Mouse (Mus musculus) MEL (cell line): ENCODE measurements around the gene Cd9. TPM values are rescaled to one million over a fixed set of nuclear protein-coding genes. Genes with fewer than 3 reads are reported as not detected.

Experiments
- DNase-seq: peaks from one replicate; pipeline ENCODE4 v3.0.0; 2011; ENCODE audit warnings: low read depth, low spot score
- H3K27ac ChIP-seq: 2 replicates; pipeline ENCODE4 v1.5.1; 2012; ENCODE audit warnings: low read depth, mild to moderate bottlenecking, control low read depth, low read length, moderate library complexity; ENCODE audit not compliant: control insufficient read depth
- H3K27me3 ChIP-seq, 2 experiments: fragments of 150-350 bp in 1 of 2; sonication (generic) in 1 of 2; 2 replicates each; pipeline ENCODE4 v1.6.1; 2012; ENCODE audit warnings: low read length in 2 of 2, mild to moderate bottlenecking in 2 of 2, improper control_type of control experiment in 1 of 2, moderate library complexity in 1 of 2; ENCODE audit not compliant: insufficient read depth in 2 of 2, control insufficient read depth in 1 of 2
- H3K36me3 ChIP-seq, 2 experiments: 2 replicates each; pipeline ENCODE4 v1.6.1; 2012 to 2014; ENCODE audit warnings: low read length in 2 of 2, improper control_type of control experiment in 1 of 2, inconsistent platforms in 1 of 2, mild to moderate bottlenecking in 1 of 2; ENCODE audit not compliant: insufficient read depth in 2 of 2, control insufficient read depth in 1 of 2
- H3K4me1 ChIP-seq, 2 experiments: fragments of 150-350 bp in 1 of 2; sonication (generic) in 1 of 2; 2 replicates each; pipeline ENCODE4 v1.6.1; 2012; ENCODE audit warnings: low read length in 2 of 2, improper control_type of control experiment in 1 of 2, mild to moderate bottlenecking in 1 of 2; ENCODE audit not compliant: insufficient read depth in 2 of 2, control insufficient read depth in 1 of 2
- H3K4me3 ChIP-seq, 2 experiments: fragments of 150-350 bp in 1 of 2; sonication (generic) in 1 of 2; 2 replicates each; pipeline ENCODE4 v1.5.1; 2012; ENCODE audit warnings: low read depth in 2 of 2, low read length in 2 of 2, mild to moderate bottlenecking in 2 of 2, moderate library complexity in 2 of 2, control low read depth in 1 of 2, improper control_type of control experiment in 1 of 2; ENCODE audit not compliant: control insufficient read depth in 1 of 2, insufficient read depth in 1 of 2
- H3K79me2 ChIP-seq: 2 replicates; pipeline ENCODE4 v1.6.1; 2012; ENCODE audit warnings: mild to moderate bottlenecking, low read length, moderate library complexity; ENCODE audit not compliant: control insufficient read depth, poor library complexity, insufficient read depth
- H3K9ac ChIP-seq: 2 replicates; pipeline ENCODE4 v1.6.1; 2012; ENCODE audit warnings: low read depth, mild to moderate bottlenecking, control low read depth, low read length, moderate library complexity; ENCODE audit not compliant: control insufficient read depth, poor library complexity, severe bottlenecking
- H3K9me3 ChIP-seq: fragments of 150-350 bp; sonication (generic); replicated peaks from 2 replicates; pipeline ENCODE4 v1.6.1; 2012; ENCODE audit warnings: mild to moderate bottlenecking, low read length, improper control_type of control experiment, moderate library complexity; ENCODE audit not compliant: insufficient read depth
- CHD1 ChIP-seq: IDR thresholded peaks from 2 replicates; pipeline ENCODE4 v1.6.1; 2012; ENCODE audit warnings: low read depth, mild to moderate bottlenecking, inconsistent platforms, low read length, improper control_type of control experiment
- CHD2 ChIP-seq: IDR thresholded peaks from 2 replicates; pipeline ENCODE4 v1.6.1; 2011; ENCODE audit warnings: low read length, improper control_type of control experiment
- CTCF ChIP-seq, 3 experiments: IDR thresholded peaks in 2 of 3; conservative IDR thresholded peaks in 1 of 3; 2 replicates each; pipeline ENCODE4 v1.5.1; 2011 to 2012; ENCODE audit warnings: low read length in 3 of 3, low read depth in 2 of 3, mild to moderate bottlenecking in 2 of 3, improper control_type of control experiment in 1 of 3, inconsistent platforms in 1 of 3, mixed read lengths in 1 of 3, moderate library complexity in 1 of 3; ENCODE audit not compliant: control insufficient read depth in 1 of 3, insufficient read depth in 1 of 3, poor library complexity in 1 of 3, severe bottlenecking in 1 of 3
- JUND ChIP-seq: IDR thresholded peaks from 2 replicates; pipeline ENCODE4 v1.6.1; 2011; ENCODE audit warnings: low read depth, mild to moderate bottlenecking, improper control_type of control experiment, low read length
- MAFK ChIP-seq: IDR thresholded peaks from 2 replicates; pipeline ENCODE4 v1.6.1; 2011; ENCODE audit warnings: low read depth, mild to moderate bottlenecking, low read length, improper control_type of control experiment, borderline replicate concordance
- MAZ ChIP-seq: IDR thresholded peaks from 2 replicates; pipeline ENCODE4 v1.6.1; 2012; ENCODE audit warnings: low read depth, mild to moderate bottlenecking, inconsistent platforms, low read length, improper control_type of control experiment
- MEF2A ChIP-seq: IDR thresholded peaks from 2 replicates; pipeline ENCODE4 v1.6.1; 2014; ENCODE audit warnings: low read depth, mild to moderate bottlenecking, inconsistent platforms, low read length, improper control_type of control experiment; ENCODE audit not compliant: poor library complexity, insufficient replicate concordance, severe bottlenecking; ENCODE audit errors: extremely low read depth
- MYB ChIP-seq: IDR thresholded peaks from 2 replicates; pipeline ENCODE4 v1.6.1; 2011; ENCODE audit warnings: mild to moderate bottlenecking, low read depth, low read length, improper control_type of control experiment
- MYC ChIP-seq: IDR thresholded peaks from 2 replicates; pipeline ENCODE4 v1.6.1; 2011; ENCODE audit warnings: low read depth, mild to moderate bottlenecking, low read length, improper control_type of control experiment, moderate library complexity
- NRF1 ChIP-seq: IDR thresholded peaks from 2 replicates; pipeline ENCODE4 v1.6.1; 2014; ENCODE audit warnings: low read depth, mild to moderate bottlenecking, inconsistent platforms, low read length, improper control_type of control experiment, moderate library complexity; ENCODE audit not compliant: poor library complexity, insufficient read depth, severe bottlenecking
- POLR2A ChIP-seq, 2 experiments: IDR thresholded peaks; 2 replicates each; pipeline ENCODE4 v1.6.1; 2011 to 2012; ENCODE audit warnings: low read length in 2 of 2, mild to moderate bottlenecking in 2 of 2, control low read depth in 1 of 2, improper control_type of control experiment in 1 of 2, low read depth in 1 of 2, moderate library complexity in 1 of 2; ENCODE audit not compliant: control insufficient read depth in 1 of 2, insufficient read depth in 1 of 2, poor library complexity in 1 of 2
- POLR2AphosphoS5 ChIP-seq: IDR thresholded peaks from 2 replicates; pipeline ENCODE4 v1.6.1; 2012; ENCODE audit warnings: low read depth, borderline replicate concordance, mild to moderate bottlenecking, inconsistent platforms, low read length, moderate library complexity, mixed read lengths
- RAD21 ChIP-seq: IDR thresholded peaks from 2 replicates; pipeline ENCODE4 v1.6.1; 2011; ENCODE audit warnings: mild to moderate bottlenecking, low read depth, low read length, improper control_type of control experiment
- TAL1 ChIP-seq: IDR thresholded peaks from 2 replicates; pipeline ENCODE4 v1.6.1; 2012; ENCODE audit warnings: mild to moderate bottlenecking, inconsistent platforms, low read length, moderate library complexity, mixed read lengths
- TCF12 ChIP-seq: IDR thresholded peaks from 2 replicates; pipeline ENCODE4 v1.6.1; 2014; ENCODE audit warnings: low read depth, mild to moderate bottlenecking, inconsistent platforms, low read length, improper control_type of control experiment, moderate library complexity
- ZC3H11A ChIP-seq: IDR thresholded peaks from 2 replicates; pipeline ENCODE4 v1.6.1; 2012; ENCODE audit warnings: low read depth, mild to moderate bottlenecking, inconsistent platforms, low read length, improper control_type of control experiment
- ZKSCAN1 ChIP-seq: IDR thresholded peaks from 2 replicates; pipeline ENCODE4 v1.6.1; 2012; ENCODE audit warnings: low read depth, mild to moderate bottlenecking, inconsistent platforms, low read length, improper control_type of control experiment, moderate library complexity
- ZMIZ1 ChIP-seq: IDR thresholded peaks from 2 replicates; pipeline ENCODE4 v1.6.1; 2012; ENCODE audit warnings: low read depth, mild to moderate bottlenecking, inconsistent platforms, low read length, improper control_type of control experiment, moderate library complexity
- ZNF384 ChIP-seq: IDR thresholded peaks from 2 replicates; pipeline ENCODE4 v1.6.1; 2012; ENCODE audit warnings: low read depth, mild to moderate bottlenecking, inconsistent platforms, low read length, improper control_type of control experiment
- polyA plus RNA-seq, 2 experiments: library from polyadenylated mRNA; stranded (reverse) in 1 of 2; unstranded in 1 of 2; fragments of >175 nt in 1 of 2; fragments of >200 nt in 1 of 2; gene quantifications; 2 replicates each; pipeline versions ENCODE4 v1.2.1 to v1.2.4; 2012; ENCODE audit warnings: low replicate concordance in 2 of 2, low read depth in 1 of 2; ENCODE audit not compliant: insufficient read length in 2 of 2, insufficient read depth in 1 of 2, missing spikeins in 1 of 2
- total RNA-seq: library from RNA; depleted of rRNA; stranded (reverse); fragments of 300-350 nt; gene quantifications from 2 replicates; pipeline ENCODE4 v1.2.3, GENCODE M21; 2012

The Cd9 gene
- total and polyA plus RNA-seq, 3 experiments: 3.6 to 10.9 TPM; not detected in 1

DNA sequence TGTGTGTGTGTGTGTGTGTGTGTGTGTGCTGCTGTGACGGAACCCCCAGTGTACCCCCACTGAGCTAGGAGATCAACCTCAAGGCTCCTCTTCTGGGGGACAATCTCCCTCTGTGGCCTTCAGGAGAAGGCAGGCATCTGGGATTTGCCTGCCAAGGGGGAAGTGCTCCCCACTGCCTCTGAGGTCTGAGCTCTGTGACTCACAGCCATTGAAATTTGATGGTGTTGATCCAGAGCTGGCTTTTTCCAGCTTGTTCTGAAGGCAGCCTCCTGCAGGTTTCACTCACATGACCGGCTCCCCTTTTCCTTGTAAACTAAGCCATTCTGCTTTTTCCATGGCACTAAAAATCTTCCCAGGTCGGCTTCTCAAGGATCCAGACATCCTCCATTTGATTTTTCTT is 70.4 kb downstream of the Cd9 start:
- H3K4me1 ChIP-seq: peaks cover 10 to 14% of the 10 kb centered on the region in 2 experiments
- H3K27me3 ChIP-seq: no peaks in the 10 kb centered on the region
- no peak for DNase-seq
- TF ChIP-seq ZC3H11A: no peak
- TF ChIP-seq JUND: no peak
- TF ChIP-seq TAL1: no peak
- TF ChIP-seq RAD21: no peak
- no peak for TF ChIP-seq MYB
- TF ChIP-seq ZNF384: no peak
- TF ChIP-seq POLR2A (IDR thresholded peaks at IDR 0.05; ENCODE audit: control insufficient read depth in 1 of 2, insufficient read depth in 1 of 2, low read depth in 1 of 2, low read length in 2 of 2, poor library complexity in 1 of 2): no peak
- TF ChIP-seq POLR2AphosphoS5: no peak
- no peak for TF ChIP-seq NRF1
- no peaks in the 10 kb centered on the region for H3K79me2 ChIP-seq
- no peak overlapping the region for H3K4me3 ChIP-seq
- H3K9ac ChIP-seq: no peak overlapping the region
- H3K9me3 ChIP-seq: no peaks in the 10 kb centered on the region
- H3K27ac ChIP-seq: no peak overlapping the region
- peaks cover 0 to 7% of the 10 kb centered on the region in 2 experiments; a peak in 2 of 4 replicates for H3K36me3 ChIP-seq

GRCm38 (mm10) chr6:125423507-125423906 is 71.1 kb downstream of the Cd9 start:
- Histone ChIP-seq H3K9me3 (no peaks in the 10 kb centered on the region), H3K79me2 (no peaks in the 10 kb centered on the region), H3K9ac (no peak overlapping the region), H3K36me3 (peaks cover 0 to 7% of the 10 kb centered on the region in 2 experiments; a peak in 2 of 4 replicates), H3K27me3 (no peaks in the 10 kb centered on the region), H3K4me1 (peaks cover 10 to 14% of the 10 kb centered on the region in 2 experiments), H3K27ac (no peak overlapping the region), H3K4me3 (no peak overlapping the region)
- DNase-seq: no peak
- no peak for TF ChIP-seq ZKSCAN1
- TF ChIP-seq MAFK: no peak
- no peak for TF ChIP-seq CHD2
- no peak for TF ChIP-seq TAL1
- no peak for TF ChIP-seq MYC
- no peak for TF ChIP-seq TCF12
- TF ChIP-seq MEF2A: no peak
- no peak for TF ChIP-seq ZMIZ1
- TF ChIP-seq MAZ: no peak
- TF ChIP-seq CHD1: no peak
- no peak for TF ChIP-seq CTCF (IDR thresholded peaks at IDR 0.05 in 2 of 3, conservative IDR thresholded peaks at IDR 0.05 in 1 of 3; ENCODE audit: control insufficient read depth in 1 of 3, insufficient read depth in 1 of 3, low read depth in 2 of 3, low read length in 3 of 3, poor library complexity in 1 of 3, severe bottlenecking in 1 of 3)
